Mouse (Mus musculus): ENCODE results near the gene Slc16a9.

DNA sequence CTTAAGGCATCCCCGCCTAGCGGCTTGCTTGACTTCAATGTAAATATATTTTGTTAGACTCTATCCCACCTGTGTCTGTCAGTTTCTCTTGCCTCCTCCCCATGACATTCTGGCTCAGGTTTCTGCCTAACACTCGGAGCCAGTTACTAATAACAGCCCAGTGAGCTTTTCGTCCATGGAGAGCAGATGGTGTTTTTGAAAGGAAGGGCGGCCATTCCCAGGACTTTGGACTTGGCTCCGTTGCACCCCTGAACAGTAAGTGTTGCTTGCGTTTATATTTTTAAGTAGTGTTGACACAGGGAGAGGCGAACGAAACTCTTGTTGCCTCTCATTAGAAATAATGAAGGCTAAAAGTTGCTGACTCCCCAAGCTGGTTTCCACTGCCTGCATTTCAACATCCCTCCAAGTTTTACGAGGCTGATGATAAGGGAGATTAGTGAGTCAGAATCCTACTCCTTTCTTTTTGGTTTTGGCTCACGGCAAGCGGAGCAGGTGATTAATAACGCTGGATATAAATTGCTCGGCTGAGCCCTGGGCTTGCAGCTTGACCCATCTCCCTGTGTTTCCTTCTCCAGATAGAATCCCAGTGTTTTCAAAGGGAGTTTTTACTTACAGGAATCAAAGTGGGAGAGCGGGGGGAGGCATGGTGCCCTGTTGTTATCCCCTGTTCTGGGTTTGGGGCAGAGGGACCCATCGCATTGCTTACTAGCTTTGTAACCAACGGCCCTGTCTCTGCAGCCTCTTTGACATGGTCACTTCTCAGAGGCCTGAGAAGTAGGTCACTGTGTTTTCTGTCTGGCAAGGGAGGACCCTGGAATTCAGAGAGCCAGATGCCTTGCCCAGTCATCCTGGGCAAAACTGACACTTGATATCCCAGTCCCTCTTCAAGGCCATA lies 40.1 kb upstream of the Slc16a9 start, which contains the start of gene Mrln:
- no peak for TF ChIP-seq CTCF (IDR thresholded peaks at IDR 0.05; ENCODE audit: control insufficient read depth, insufficient read depth, insufficient read length)
- no peak for TF ChIP-seq MYOG (IDR thresholded peaks at IDR 0.05; ENCODE audit: control insufficient read depth, extremely low read depth, insufficient read length)

All from C2C12 (cell line).